Mouse (Mus musculus) cortical plate, adult 2 months (tissue): ENCODE results near the gene Ryk.

ENCODE experiments used
- CTCF ChIP-seq: fragments of 200-500 bp; IDR thresholded peaks from 2 replicates; pipeline ENCODE4 v1.5.1; 2011; ENCODE audit warnings: mild to moderate bottlenecking, control low read depth, low read length; ENCODE audit not compliant: insufficient read depth; ENCODE audit errors: extremely low read depth
- POLR2A ChIP-seq: fragments of 200-500 bp; IDR thresholded peaks from 2 replicates; pipeline ENCODE4 v1.6.1; 2011; ENCODE audit warnings: mild to moderate bottlenecking, low read length, control low read depth; ENCODE audit not compliant: insufficient read depth; ENCODE audit errors: extremely low read depth

GRCm38 (mm10) chr9:102951091-102951994 is 116.6 kb downstream of the Ryk start:
- TF ChIP-seq CTCF = no peak
- TF ChIP-seq POLR2A = no peak
